Mouse (Mus musculus): ENCODE measurements around the gene Arid1b. TPM values are rescaled to one million over a fixed set of nuclear protein-coding genes. Genes with fewer than 3 reads are reported as not detected.

Arid1b gene
- total and polyA plus RNA-seq, 2 experiments: 9.7 to 11.7 TPM

- 83% methylated on average over 16 of the region's 16 CpGs for WGBS
- Histone ChIP-seq H3K79me2 (ENCODE audit: control insufficient read depth, insufficient read depth, low read length) (peaks cover 13% of the 10 kb centered on the region), H3K4me1 (ENCODE audit: control insufficient read depth, insufficient read depth, low read length) (peaks cover 2% of the 10 kb centered on the region; the same call in 1 of the 2 replicates), H3K36me3 (ENCODE audit: control insufficient read depth, insufficient read depth, low read length) (no peaks in the 10 kb centered on the region), H3K27ac (replicated peaks; ENCODE audit: insufficient read depth, low read depth, low read length) (no peak overlapping the region), H3K9ac (ENCODE audit: low read depth, low read length) (no peak overlapping the region), H3K4me3 (ENCODE audit: insufficient read depth, low read depth, low read length) (no peak overlapping the region), H3K27me3 (ENCODE audit: control insufficient read depth, insufficient read depth, low read length) (no peaks in the 10 kb centered on the region)
- TF ChIP-seq CTCF (IDR thresholded peaks at IDR 0.05; ENCODE audit: low read depth, low read length) (no peak), POLR2A (IDR thresholded peaks at IDR 0.05; ENCODE audit: extremely low read depth, insufficient read depth, low read length) (no peak)
- DNase-seq (ENCODE audit: extremely low read depth, low read depth, low spot score): no peak
Measured at GRCm38 (mm10) chr17:4990911-4991560, 3.1 kb upstream of the Arid1b start.

GRCm38 (mm10) chr17:4991600-4991999 lies 2.5 kb upstream of the Arid1b start:
- no peak overlapping the region for H3K27ac ChIP-seq (replicated peaks; ENCODE audit: insufficient read depth, low read depth, low read length)
- H3K79me2 ChIP-seq (ENCODE audit: control insufficient read depth, insufficient read depth, low read length): peaks cover 19% of the 10 kb centered on the region
- H3K4me1 ChIP-seq (ENCODE audit: control insufficient read depth, insufficient read depth, low read length): peaks cover 2% of the 10 kb centered on the region; the same call in 1 of the 2 replicates
- TF ChIP-seq POLR2A (IDR thresholded peaks at IDR 0.05; ENCODE audit: extremely low read depth, insufficient read depth, low read length) (no peak), CTCF (IDR thresholded peaks at IDR 0.05; ENCODE audit: low read depth, low read length) (no peak)
- no peak overlapping the region for H3K4me3 ChIP-seq (ENCODE audit: insufficient read depth, low read depth, low read length)
- H3K36me3 ChIP-seq (ENCODE audit: control insufficient read depth, insufficient read depth, low read length): no peaks in the 10 kb centered on the region
- no peaks in the 10 kb centered on the region for H3K27me3 ChIP-seq (ENCODE audit: control insufficient read depth, insufficient read depth, low read length)
- 93% methylated on average over 10 of the region's 10 CpGs for WGBS
- no peak overlapping the region for H3K9ac ChIP-seq (ENCODE audit: low read depth, low read length)
- no peak for DNase-seq (ENCODE audit: extremely low read depth, low read depth, low spot score)

GRCm38 (mm10) chr17:4993497-4993839 lies 664 bp upstream of the Arid1b start:
- Histone ChIP-seq H3K9ac (ENCODE audit: low read depth, low read length) (peak overlapping the region; percentile 100), H3K4me1 (ENCODE audit: control insufficient read depth, insufficient read depth, low read length) (peaks cover 8% of the 10 kb centered on the region; the same call in 1 of the 2 replicates), H3K79me2 (ENCODE audit: control insufficient read depth, insufficient read depth, low read length) (peaks cover 26% of the 10 kb centered on the region), H3K36me3 (ENCODE audit: control insufficient read depth, insufficient read depth, low read length) (no peaks in the 10 kb centered on the region), H3K4me3 (ENCODE audit: insufficient read depth, low read depth, low read length) (peak overlapping the region; percentile 100), H3K27ac (replicated peaks; ENCODE audit: insufficient read depth, low read depth, low read length) (peak overlapping the region; percentile 95), H3K27me3 (ENCODE audit: control insufficient read depth, insufficient read depth, low read length) (no peaks in the 10 kb centered on the region)
- no peak for TF ChIP-seq POLR2A (IDR thresholded peaks at IDR 0.05; ENCODE audit: extremely low read depth, insufficient read depth, low read length)
- TF ChIP-seq CTCF (IDR thresholded peaks at IDR 0.05; ENCODE audit: low read depth, low read length): no peak
- 5% methylated on average over 9 of the region's 9 CpGs for WGBS
- no peak for DNase-seq (ENCODE audit: extremely low read depth, low read depth, low spot score)

GRCm38 (mm10) chr17:4994504-4994812 lies 326 bp downstream of the Arid1b start:
- Histone ChIP-seq H3K27ac (replicated peaks; ENCODE audit: insufficient read depth, low read depth, low read length) (peak overlapping the region; percentile 99), H3K36me3 (ENCODE audit: control insufficient read depth, insufficient read depth, low read length) (no peaks in the 10 kb centered on the region), H3K27me3 (ENCODE audit: control insufficient read depth, insufficient read depth, low read length) (no peaks in the 10 kb centered on the region), H3K4me3 (ENCODE audit: insufficient read depth, low read depth, low read length) (peak overlapping the region; percentile 100), H3K9ac (ENCODE audit: low read depth, low read length) (peak overlapping the region; percentile 100), H3K79me2 (ENCODE audit: control insufficient read depth, insufficient read depth, low read length) (peaks cover 26% of the 10 kb centered on the region), H3K4me1 (ENCODE audit: control insufficient read depth, insufficient read depth, low read length) (peaks cover 8% of the 10 kb centered on the region; the same call in 1 of the 2 replicates)
- TF ChIP-seq CTCF (IDR thresholded peaks at IDR 0.05; ENCODE audit: low read depth, low read length): no peak
- TF ChIP-seq POLR2A (IDR thresholded peaks at IDR 0.05; ENCODE audit: extremely low read depth, insufficient read depth, low read length): no peak
- DNase-seq (ENCODE audit: extremely low read depth, low read depth, low spot score): no peak
- whole genome bisulfite sequencing: 8% methylated on average over 53 of the region's 55 CpGs

- no peak for TF ChIP-seq CTCF (IDR thresholded peaks at IDR 0.05; ENCODE audit: low read depth, low read length)
- H3K79me2 ChIP-seq (ENCODE audit: control insufficient read depth, insufficient read depth, low read length): peaks cover 29% of the 10 kb centered on the region
- H3K4me3 ChIP-seq (ENCODE audit: insufficient read depth, low read depth, low read length): peak overlapping the region; percentile 100
- WGBS: 6% methylated on average over 74 of the region's 81 CpGs
- no peak for DNase-seq (ENCODE audit: extremely low read depth, low read depth, low spot score)
- peak overlapping the region; percentile 99 for H3K27ac ChIP-seq (replicated peaks; ENCODE audit: insufficient read depth, low read depth, low read length)
- H3K4me1 ChIP-seq (ENCODE audit: control insufficient read depth, insufficient read depth, low read length): peaks cover 11% of the 10 kb centered on the region; the same call in 1 of the 2 replicates
- no peaks in the 10 kb centered on the region for H3K27me3 ChIP-seq (ENCODE audit: control insufficient read depth, insufficient read depth, low read length)
- H3K36me3 ChIP-seq (ENCODE audit: control insufficient read depth, insufficient read depth, low read length): no peaks in the 10 kb centered on the region
- H3K9ac ChIP-seq (ENCODE audit: low read depth, low read length): peak overlapping the region; percentile 100
Measured at GRCm38 (mm10) chr17:4994813-4995560, 855 bp downstream of the Arid1b start.

GRCm38 (mm10) chr17:4995561-4996051 lies 1.5 kb downstream of the Arid1b start:
- Histone ChIP-seq H3K36me3 (ENCODE audit: control insufficient read depth, insufficient read depth, low read length) (no peaks in the 10 kb centered on the region), H3K27me3 (ENCODE audit: control insufficient read depth, insufficient read depth, low read length) (no peaks in the 10 kb centered on the region), H3K9ac (ENCODE audit: low read depth, low read length) (peak overlapping the region; percentile 100), H3K4me3 (ENCODE audit: insufficient read depth, low read depth, low read length) (peak overlapping the region; percentile 100), H3K79me2 (ENCODE audit: control insufficient read depth, insufficient read depth, low read length) (peaks cover 29% of the 10 kb centered on the region), H3K27ac (replicated peaks; ENCODE audit: insufficient read depth, low read depth, low read length) (peak overlapping the region; percentile 99), H3K4me1 (ENCODE audit: control insufficient read depth, insufficient read depth, low read length) (peaks cover 13% of the 10 kb centered on the region; the same call in 1 of the 2 replicates)
- 2% methylated on average over 39 of the region's 56 CpGs for WGBS
- peak; percentile 59; the same call in 1 of the 2 replicates for TF ChIP-seq POLR2A (IDR thresholded peaks at IDR 0.05; ENCODE audit: extremely low read depth, insufficient read depth, low read length)
- TF ChIP-seq CTCF (IDR thresholded peaks at IDR 0.05; ENCODE audit: low read depth, low read length): no peak
- peak; percentile 43 for DNase-seq (ENCODE audit: extremely low read depth, low read depth, low spot score)
